Mouse (Mus musculus): ENCODE data around the gene Vdac1. TPM values are rescaled to one million over a fixed set of nuclear protein-coding genes. Genes with fewer than 3 reads are reported as not detected.

Vdac1 gene
- 239 and 240 TPM in 2 replicates for polyA plus RNA-seq (2014; fragmentation: Nextera tagmentation; extraction: Ambion mirVana)

DNA sequence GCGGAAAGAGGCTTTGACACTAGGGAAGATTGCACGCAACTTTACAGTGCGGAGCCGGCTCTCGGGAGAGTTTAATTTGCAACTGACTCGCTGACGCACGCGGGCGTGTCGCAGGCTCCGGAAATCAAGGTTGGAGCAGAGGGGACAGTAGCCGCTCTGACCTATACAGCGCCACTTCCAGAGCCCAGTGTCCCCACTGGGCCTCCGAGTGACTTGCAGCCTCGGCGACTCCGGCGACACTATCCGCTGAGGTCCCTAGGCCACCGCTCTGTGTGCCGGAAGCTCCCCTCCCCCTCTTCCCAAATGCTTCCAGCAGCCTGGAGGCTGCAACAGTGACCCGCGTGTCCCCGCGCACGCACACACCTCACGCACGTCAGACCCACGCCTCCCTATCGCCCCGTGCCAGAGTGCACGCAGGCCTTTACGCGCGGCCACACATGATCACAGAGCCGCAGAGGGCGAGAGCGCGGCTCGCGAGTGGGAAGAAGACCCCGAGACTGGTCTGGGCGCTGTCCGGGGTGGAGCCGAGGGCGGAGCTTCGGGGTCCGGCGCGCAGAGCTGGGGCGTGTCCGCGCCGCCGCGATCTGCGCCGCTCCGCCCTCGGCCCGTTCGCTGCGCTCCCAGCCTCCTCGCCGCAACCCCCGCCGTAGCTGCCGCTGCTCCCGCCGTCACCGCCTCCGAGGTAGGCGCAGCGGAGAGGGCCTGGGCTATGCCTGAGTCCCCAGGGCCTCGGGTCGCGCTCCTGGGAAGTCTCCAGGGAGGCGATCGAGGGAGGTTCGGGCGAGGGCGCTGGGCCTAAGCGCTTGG is at the start of gene Vdac1:
Gene Vdac1, plus strand, starts transcription at position 390 of the 807 bp plus-strand sequence.
- Histone ChIP-seq H3K27me3 (replicated peaks; ENCODE audit: control insufficient read depth, insufficient read depth, low read length) (no peaks in the 10 kb centered on the region), H3K36me3 (ENCODE audit: control insufficient read depth, insufficient read depth, low read length) (no peaks in the 10 kb centered on the region), H3K27ac (replicated peaks; ENCODE audit: low read depth, low read length) (peak within 1 kb of the TSS; percentile 93), H3K4me2 (ENCODE audit: low read depth, low read length) (peak within 1 kb of the TSS; percentile 92), H3K4me3 (ENCODE audit: low read depth, low read length) (peak within 1 kb of the TSS; percentile 98), H3K4me1 (ENCODE audit: control insufficient read depth, insufficient read depth, low read length) (peaks cover 32% of the 10 kb centered on the region), H3K9me3 (ENCODE audit: control insufficient read depth, low read length) (no peaks in the 10 kb centered on the region), H3K9ac (ENCODE audit: low read depth, low read length) (peak within 1 kb of the TSS; percentile 97)
- under 1% methylated on average over 69 of the region's 84 CpGs for WGBS
- ATAC-seq (ENCODE audit: low read depth) (peak; percentile 94), DNase-seq (ENCODE audit: low spot score) (peak; percentile 93)

GRCm38 (mm10) chr11:52314102-52314793 is 46.4 kb upstream of the Vdac1 start:
- H3K9ac ChIP-seq (ENCODE audit: low read depth, low read length), result no peak overlapping the region
- peak overlapping the region; percentile 39 for H3K4me2 ChIP-seq (ENCODE audit: low read depth, low read length)
- 0 out of 2 replicates have a peak overlapping the region, but pooled peaks have one; percentile 2 for H3K4me3 ChIP-seq (ENCODE audit: low read depth, low read length)
- no peaks in the 10 kb centered on the region for H3K27me3 ChIP-seq (replicated peaks; ENCODE audit: control insufficient read depth, insufficient read depth, low read length)
- DNase-seq (ENCODE audit: low spot score) (peak; percentile 67), ATAC-seq (ENCODE audit: low read depth) (peak; percentile 77; the same call in 1 of the 2 replicates)
- H3K27ac ChIP-seq (replicated peaks; ENCODE audit: low read depth, low read length), result no peak overlapping the region
- no peaks in the 10 kb centered on the region for H3K36me3 ChIP-seq (ENCODE audit: control insufficient read depth, insufficient read depth, low read length)
- no peaks in the 10 kb centered on the region for H3K9me3 ChIP-seq (ENCODE audit: control insufficient read depth, low read length)
- 15% methylated on average over 26 of the region's 26 CpGs for WGBS
- H3K4me1 ChIP-seq (ENCODE audit: control insufficient read depth, insufficient read depth, low read length), result peaks cover 11% of the 10 kb centered on the region; the same call in 1 of the 2 replicates

DNA sequence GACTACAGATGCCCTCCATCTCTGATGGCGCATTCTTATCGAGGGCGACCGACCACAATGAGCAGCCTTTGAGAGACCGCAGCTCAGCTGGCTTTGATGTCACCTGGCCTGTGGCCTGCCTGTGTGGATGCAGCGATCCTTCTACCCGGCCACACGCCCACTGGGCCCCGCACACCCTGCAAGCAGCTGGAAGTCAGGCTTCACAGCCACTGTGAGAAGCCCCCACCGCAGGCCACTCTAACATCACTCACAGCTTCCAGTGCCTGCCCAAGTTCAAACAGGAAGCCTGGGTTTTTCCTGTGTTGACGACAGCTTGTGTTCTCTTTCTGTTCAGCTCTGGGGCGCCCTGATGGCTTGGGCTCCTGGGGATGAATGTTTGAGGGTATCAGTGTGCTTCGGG is 42.2 kb upstream of the Vdac1 start:
- H3K4me2 ChIP-seq (ENCODE audit: low read depth, low read length), result no peak overlapping the region
- no peaks in the 10 kb centered on the region for H3K36me3 ChIP-seq (ENCODE audit: control insufficient read depth, insufficient read depth, low read length)
- no peak for ATAC-seq (ENCODE audit: low read depth)
- H3K9ac ChIP-seq (ENCODE audit: low read depth, low read length), result no peak overlapping the region
- H3K9me3 ChIP-seq (ENCODE audit: control insufficient read depth, low read length), result no peaks in the 10 kb centered on the region
- no peak overlapping the region for H3K4me3 ChIP-seq (ENCODE audit: low read depth, low read length)
- WGBS, result 66% methylated on average over 13 of the region's 13 CpGs
- H3K27ac ChIP-seq (replicated peaks; ENCODE audit: low read depth, low read length), result no peak overlapping the region
- H3K27me3 ChIP-seq (replicated peaks; ENCODE audit: control insufficient read depth, insufficient read depth, low read length), result no peaks in the 10 kb centered on the region
- H3K4me1 ChIP-seq (ENCODE audit: control insufficient read depth, insufficient read depth, low read length), result no peaks in the 10 kb centered on the region
- no peak for DNase-seq (ENCODE audit: low spot score)

DNA sequence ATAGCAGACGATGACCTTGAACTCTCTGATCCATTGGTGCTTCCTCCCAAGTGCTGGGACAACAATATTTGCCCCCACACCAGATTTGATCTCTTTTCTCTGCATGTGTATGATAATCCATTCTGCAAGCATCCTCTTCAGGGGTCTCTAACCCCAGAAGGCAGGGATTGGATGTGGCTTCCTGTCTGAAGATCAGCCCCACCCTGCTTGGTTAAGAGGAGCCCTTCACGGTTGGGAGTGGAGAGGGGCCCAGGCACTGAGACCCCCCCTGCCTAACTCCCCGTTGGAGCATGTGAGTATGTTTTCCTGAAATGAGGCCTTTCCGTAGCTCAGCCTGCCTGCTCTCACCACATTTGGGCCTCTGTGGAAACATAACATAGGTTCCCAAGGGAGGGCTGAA is 41.0 kb upstream of the Vdac1 start:
- Histone ChIP-seq H3K4me3 (ENCODE audit: low read depth, low read length) (no peak overlapping the region), H3K4me1 (ENCODE audit: control insufficient read depth, insufficient read depth, low read length) (no peaks in the 10 kb centered on the region), H3K27ac (replicated peaks; ENCODE audit: low read depth, low read length) (no peak overlapping the region), H3K9ac (ENCODE audit: low read depth, low read length) (no peak overlapping the region), H3K36me3 (ENCODE audit: control insufficient read depth, insufficient read depth, low read length) (no peaks in the 10 kb centered on the region), H3K27me3 (replicated peaks; ENCODE audit: control insufficient read depth, insufficient read depth, low read length) (no peaks in the 10 kb centered on the region), H3K4me2 (ENCODE audit: low read depth, low read length) (no peak overlapping the region), H3K9me3 (ENCODE audit: control insufficient read depth, low read length) (no peaks in the 10 kb centered on the region)
- ATAC-seq (ENCODE audit: low read depth), result no peak
- DNase-seq (ENCODE audit: low spot score), result no peak
- 60% methylated on average over 4 of the region's 4 CpGs for WGBS

DNA sequence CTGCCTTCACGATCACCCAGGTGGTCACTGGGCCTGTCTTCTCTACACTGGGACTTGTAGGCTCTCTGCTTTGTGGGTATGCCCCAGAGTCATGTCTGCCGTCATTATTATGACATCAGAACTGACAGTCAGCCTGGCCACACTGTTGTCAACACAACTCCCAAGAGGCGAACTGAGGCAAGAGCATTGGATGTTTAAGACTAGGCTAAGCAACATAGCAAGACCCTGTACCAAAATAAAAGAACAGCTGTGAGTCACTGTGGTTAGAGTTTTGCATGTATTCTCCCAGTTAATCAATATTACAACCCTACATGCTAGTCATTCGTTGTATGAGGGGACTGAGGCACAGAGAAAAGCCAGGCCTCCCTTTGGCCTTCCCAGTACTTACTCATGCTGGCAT is 40.1 kb upstream of the Vdac1 start:
- DNase-seq (ENCODE audit: low spot score) (no peak), ATAC-seq (ENCODE audit: low read depth) (no peak)
- Histone ChIP-seq H3K4me1 (ENCODE audit: control insufficient read depth, insufficient read depth, low read length) (no peaks in the 10 kb centered on the region), H3K27me3 (replicated peaks; ENCODE audit: control insufficient read depth, insufficient read depth, low read length) (no peaks in the 10 kb centered on the region), H3K36me3 (ENCODE audit: control insufficient read depth, insufficient read depth, low read length) (no peaks in the 10 kb centered on the region), H3K4me2 (ENCODE audit: low read depth, low read length) (no peak overlapping the region), H3K4me3 (ENCODE audit: low read depth, low read length) (no peak overlapping the region), H3K9me3 (ENCODE audit: control insufficient read depth, low read length) (no peaks in the 10 kb centered on the region), H3K27ac (replicated peaks; ENCODE audit: low read depth, low read length) (no peak overlapping the region), H3K9ac (ENCODE audit: low read depth, low read length) (no peak overlapping the region)
- 80% methylated on average over 4 of the region's 4 CpGs for WGBS

DNA sequence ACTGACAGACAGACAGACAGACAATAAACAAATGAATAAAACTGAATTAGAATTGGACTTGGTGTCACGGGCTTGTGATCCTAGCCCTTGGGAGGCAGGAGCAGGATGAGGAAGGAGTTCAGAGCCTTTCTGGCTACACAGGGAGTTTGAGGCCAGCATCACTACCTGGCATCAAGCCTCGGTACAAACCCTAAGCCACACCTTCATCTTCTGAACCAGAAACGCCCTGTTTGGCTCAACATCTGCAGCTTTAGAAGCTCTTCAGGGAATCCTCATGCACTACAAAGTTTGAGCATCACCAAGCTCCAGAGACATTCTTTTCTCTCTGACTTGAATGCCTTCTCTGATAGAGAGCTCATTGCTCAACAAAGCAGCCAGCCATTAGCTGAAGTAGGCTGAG is 39.1 kb upstream of the Vdac1 start:
- 61% methylated on average over 3 of the region's 3 CpGs for WGBS
- Histone ChIP-seq H3K4me2 (ENCODE audit: low read depth, low read length) (no peak overlapping the region), H3K27me3 (replicated peaks; ENCODE audit: control insufficient read depth, insufficient read depth, low read length) (no peaks in the 10 kb centered on the region), H3K4me1 (ENCODE audit: control insufficient read depth, insufficient read depth, low read length) (no peaks in the 10 kb centered on the region), H3K9ac (ENCODE audit: low read depth, low read length) (no peak overlapping the region), H3K4me3 (ENCODE audit: low read depth, low read length) (no peak overlapping the region), H3K27ac (replicated peaks; ENCODE audit: low read depth, low read length) (no peak overlapping the region), H3K9me3 (ENCODE audit: control insufficient read depth, low read length) (no peaks in the 10 kb centered on the region), H3K36me3 (ENCODE audit: control insufficient read depth, insufficient read depth, low read length) (no peaks in the 10 kb centered on the region)
- ATAC-seq (ENCODE audit: low read depth) (no peak), DNase-seq (ENCODE audit: low spot score) (no peak)

- ATAC-seq (ENCODE audit: low read depth), result no peak
- H3K27ac ChIP-seq (replicated peaks; ENCODE audit: low read depth, low read length), result no peak overlapping the region
- H3K4me1 ChIP-seq (ENCODE audit: control insufficient read depth, insufficient read depth, low read length), result no peaks in the 10 kb centered on the region
- no peaks in the 10 kb centered on the region for H3K36me3 ChIP-seq (ENCODE audit: control insufficient read depth, insufficient read depth, low read length)
- H3K9me3 ChIP-seq (ENCODE audit: control insufficient read depth, low read length), result no peaks in the 10 kb centered on the region
- H3K27me3 ChIP-seq (replicated peaks; ENCODE audit: control insufficient read depth, insufficient read depth, low read length), result no peaks in the 10 kb centered on the region
- no peak overlapping the region for H3K4me3 ChIP-seq (ENCODE audit: low read depth, low read length)
- WGBS, result 65% methylated on average over 22 of the region's 23 CpGs
- no peak overlapping the region for H3K9ac ChIP-seq (ENCODE audit: low read depth, low read length)
- no peak overlapping the region for H3K4me2 ChIP-seq (ENCODE audit: low read depth, low read length)
- no peak for DNase-seq (ENCODE audit: low spot score)
Measured at GRCm38 (mm10) chr11:52324442-52325367, 36.0 kb upstream of the Vdac1 start.

DNA sequence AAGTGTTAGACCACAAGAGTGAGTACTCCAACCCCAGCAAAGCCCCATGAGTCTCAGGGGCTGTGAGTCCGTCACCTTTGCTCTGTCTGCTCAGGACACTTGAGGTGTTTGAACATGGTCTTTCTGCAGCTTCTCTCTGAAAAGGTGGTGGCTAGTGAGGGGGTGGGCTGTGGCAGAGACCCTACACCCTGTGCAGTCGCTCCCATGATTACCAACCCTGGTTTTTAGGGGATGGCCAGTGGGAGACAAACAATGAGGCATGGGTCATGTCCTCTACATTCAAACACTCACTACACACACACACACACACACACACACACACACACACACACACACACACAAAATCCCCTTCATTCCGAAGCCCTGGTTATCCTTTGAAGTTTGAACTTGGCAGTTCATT is 33.3 kb upstream of the Vdac1 start:
- H3K27me3 ChIP-seq (replicated peaks; ENCODE audit: control insufficient read depth, insufficient read depth, low read length), result no peaks in the 10 kb centered on the region
- H3K4me2 ChIP-seq (ENCODE audit: low read depth, low read length), result no peak overlapping the region
- no peaks in the 10 kb centered on the region for H3K36me3 ChIP-seq (ENCODE audit: control insufficient read depth, insufficient read depth, low read length)
- H3K9ac ChIP-seq (ENCODE audit: low read depth, low read length), result no peak overlapping the region
- H3K4me1 ChIP-seq (ENCODE audit: control insufficient read depth, insufficient read depth, low read length), result no peaks in the 10 kb centered on the region
- no peak overlapping the region for H3K4me3 ChIP-seq (ENCODE audit: low read depth, low read length)
- H3K27ac ChIP-seq (replicated peaks; ENCODE audit: low read depth, low read length), result no peak overlapping the region
- no peaks in the 10 kb centered on the region for H3K9me3 ChIP-seq (ENCODE audit: control insufficient read depth, low read length)
- ATAC-seq (ENCODE audit: low read depth) (no peak), DNase-seq (ENCODE audit: low spot score) (no peak)
- 46% methylated on average over 3 of the region's 3 CpGs for WGBS

Measured in embryonic facial prominence, embryonic 14.5 days (tissue).